Mouse (Mus musculus) liver, postnatal 0 days (tissue): ENCODE data around the gene Snx10.

Experiments used
- CTCF ChIP-seq: sonication (generic); IDR thresholded peaks from 2 replicates; pipeline ENCODE4 v1.5.1; 2016; ENCODE audit warnings: antibody characterized with exemption, low read depth
- EP300 ChIP-seq: IDR thresholded peaks from 2 replicates; pipeline ENCODE4 v1.6.1; 2016; ENCODE audit warnings: antibody characterized with exemption, low read depth, mild to moderate bottlenecking

GRCm38 (mm10) chr6:51613661-51614060 is 90.0 kb downstream of the Snx10 start:
- no peak for TF ChIP-seq EP300
- TF ChIP-seq CTCF = no peak
